Mouse (Mus musculus) megakaryocyte, embryonic 14.5 days (primary cell): ENCODE data around the gene Skint5.

ENCODE experiments used
- FLI1 ChIP-seq: IDR thresholded peaks from 2 replicates; pipeline ENCODE4 v1.6.1; 2012; ENCODE audit warnings: low read length, inconsistent platforms, mixed read lengths
- GATA1 ChIP-seq: IDR thresholded peaks from 3 replicates; pipeline ENCODE4 v1.6.1; 2012; ENCODE audit warnings: mixed read lengths, low read length, inconsistent platforms, borderline replicate concordance

DNA sequence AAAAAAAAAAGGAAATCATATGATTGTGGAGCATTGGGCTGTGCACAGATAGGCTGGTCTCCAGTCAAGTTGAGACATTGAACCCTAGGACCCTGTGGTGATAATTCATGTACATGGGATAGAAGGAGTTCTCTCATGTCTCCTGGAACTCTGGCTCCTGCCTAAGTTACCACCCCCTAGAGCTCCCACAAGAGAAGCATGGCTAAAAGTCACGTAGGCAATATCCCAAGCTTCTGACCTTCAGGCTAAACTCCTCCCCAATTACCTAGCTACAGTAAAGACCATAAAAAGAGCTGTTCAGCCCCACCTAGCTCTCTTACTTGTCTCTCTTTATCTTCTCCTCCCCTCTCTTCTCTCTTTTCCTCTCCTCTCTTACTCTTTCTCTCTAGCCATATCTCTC lies 42.0 kb downstream of the Skint5 start:
- TF ChIP-seq FLI1, result no peak
- no peak for TF ChIP-seq GATA1
